Mouse (Mus musculus): ENCODE results near the gene Srp54b.
"Not testable (repeated sequence)": the region's sequence is repeated elsewhere in the genome, so short reads cannot be mapped to it uniquely, and the experiment has no call there.

Srp54b gene

GRCm38 (mm10) chr12:55154559-55155448, at the start of gene Srp54b:
Gene Srp54b (plus strand): TSS chr12:55155104.
- DNase-seq, result not testable (repeated sequence)

GRCm38 (mm10) chr12:55112616-55113015, 42.3 kb upstream of the Srp54b start:
- DNase-seq, result not testable (repeated sequence)

GRCm38 (mm10) chr12:55124242-55124641, 30.7 kb upstream of the Srp54b start, which contains the start of gene Fam177a:
Gene Fam177a (plus strand): TSS chr12:55124469.
- not testable (repeated sequence) for DNase-seq

- DNase-seq, result not testable (repeated sequence)
Observed at GRCm38 (mm10) chr12:55124731-55125130, 30.2 kb upstream of the Srp54b start.

GRCm38 (mm10) chr12:55135540-55135939, 19.4 kb upstream of the Srp54b start:
- not testable (repeated sequence) for DNase-seq

- DNase-seq, result not testable (repeated sequence)
Observed at GRCm38 (mm10) chr12:55137859-55138258, 17.0 kb upstream of the Srp54b start.

- not testable (repeated sequence) for DNase-seq
Observed at GRCm38 (mm10) chr12:55155449-55155783, 512 bp downstream of the Srp54b start.

- DNase-seq, result not testable (repeated sequence)
Observed at GRCm38 (mm10) chr12:55167034-55167557, 12.2 kb downstream of the Srp54b start.

GRCm38 (mm10) chr12:55187686-55188085, 32.8 kb downstream of the Srp54b start:
- DNase-seq, result not testable (repeated sequence)

- DNase-seq, result not testable (repeated sequence)
Observed at GRCm38 (mm10) chr12:55189127-55189526, 34.2 kb downstream of the Srp54b start.

GRCm38 (mm10) chr12:55199306-55199705, 44.4 kb downstream of the Srp54b start, which contains the start of gene 1700047I17Rik2:
Gene 1700047I17Rik2 (plus strand): TSS chr12:55199592.
- DNase-seq, result not testable (repeated sequence)

- not testable (repeated sequence) for DNase-seq
Observed at GRCm38 (mm10) chr12:55199799-55200198, 44.9 kb downstream of the Srp54b start.

- DNase-seq, result not testable (repeated sequence)
Observed at GRCm38 (mm10) chr12:55212944-55213343, 58.0 kb downstream of the Srp54b start.

GRCm38 (mm10) chr12:55229626-55230519, 75.0 kb downstream of the Srp54b start, which contains the start of gene Srp54c:
Gene Srp54c (plus strand): TSS chr12:55230168.
- DNase-seq, result not testable (repeated sequence)

GRCm38 (mm10) chr12:55230520-55230861, 75.6 kb downstream of the Srp54b start:
- DNase-seq, result peak; percentile 5

Data from cerebellum, adult 9-11 months (tissue).